Mouse (Mus musculus) ES-CJ7 (cell line): Measurements from ENCODE around the gene Col1a1.

Source experiments
- DNase-seq: peaks from one replicate; pipeline ENCODE4 v3.0.0; 2011; ENCODE audit warnings: low read depth, low spot score

Col1a1 gene

DNA sequence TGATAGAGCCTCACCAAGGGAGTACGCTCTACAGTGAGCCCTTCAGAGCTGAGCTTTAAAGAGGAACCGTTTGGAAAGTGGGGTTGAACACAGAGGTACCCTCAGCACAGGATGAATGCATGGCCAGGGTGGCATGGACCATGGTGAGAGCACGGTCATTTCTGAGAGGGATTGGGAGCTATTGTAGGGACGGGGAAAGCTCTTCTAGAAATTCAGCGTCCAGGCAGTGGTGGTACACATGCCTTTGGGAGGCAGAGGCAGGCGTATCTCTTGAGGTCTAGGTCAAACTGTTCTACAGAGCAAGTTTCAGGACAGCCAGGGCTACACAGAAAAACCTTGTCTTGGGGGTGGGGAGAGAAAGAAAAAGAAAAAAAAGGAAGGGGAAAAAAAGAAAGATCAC lies 61.0 kb downstream of the Col1a1 start:
- DNase-seq: no peak

DNA sequence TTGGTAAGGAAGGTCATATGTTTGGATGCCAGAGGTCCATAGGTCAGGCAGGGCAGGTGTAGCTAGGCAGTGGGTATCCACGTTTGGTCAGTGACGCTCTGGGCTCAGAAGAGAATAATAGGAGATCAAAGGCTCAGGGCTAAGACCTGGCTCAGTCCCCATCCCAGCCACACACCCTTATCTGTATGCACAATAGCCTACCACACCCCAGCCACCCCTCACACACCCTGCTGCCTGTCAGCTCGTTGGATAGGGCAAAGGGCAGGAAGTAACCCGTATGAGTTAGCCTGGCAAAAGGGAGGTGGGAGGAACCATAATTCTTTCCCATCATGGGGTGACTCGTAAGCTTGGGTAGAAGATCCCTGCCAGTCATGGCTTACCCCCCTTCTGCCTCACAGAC lies 61.6 kb downstream of the Col1a1 start:
- no peak for DNase-seq

DNA sequence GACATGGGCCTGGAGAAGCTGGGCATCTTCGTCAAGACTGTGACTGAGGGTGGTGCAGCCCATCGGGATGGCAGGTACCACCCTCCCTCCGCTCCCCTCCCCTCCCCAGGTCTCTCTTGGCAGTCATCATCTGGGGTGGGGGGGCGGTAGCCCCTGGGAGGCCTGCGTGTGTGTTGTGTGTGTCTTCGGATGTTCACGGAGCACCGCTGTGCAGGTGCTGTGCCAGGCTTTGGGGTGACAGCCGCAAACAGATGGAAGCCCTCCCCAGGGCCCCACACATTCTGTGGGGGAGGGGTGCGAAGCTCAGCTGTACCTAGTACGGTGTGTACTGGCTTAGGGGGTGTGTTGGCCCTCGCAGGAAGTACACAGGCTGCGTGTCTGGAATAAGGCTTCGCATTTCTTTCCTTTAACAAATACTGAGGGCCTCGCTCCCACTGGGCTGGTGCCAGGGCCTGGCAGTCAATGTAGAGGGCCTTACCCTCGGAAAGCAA lies 62.1 kb downstream of the Col1a1 start:
- no peak for DNase-seq

GRCm38 (mm10) chr11:95000128-95000527 lies 64.1 kb downstream of the Col1a1 start:
- DNase-seq: no peak

GRCm38 (mm10) chr11:95000548-95000947 lies 64.5 kb downstream of the Col1a1 start:
- DNase-seq: no peak

GRCm38 (mm10) chr11:95001058-95001457 lies 65.0 kb downstream of the Col1a1 start:
- DNase-seq: peak; percentile 86

DNA sequence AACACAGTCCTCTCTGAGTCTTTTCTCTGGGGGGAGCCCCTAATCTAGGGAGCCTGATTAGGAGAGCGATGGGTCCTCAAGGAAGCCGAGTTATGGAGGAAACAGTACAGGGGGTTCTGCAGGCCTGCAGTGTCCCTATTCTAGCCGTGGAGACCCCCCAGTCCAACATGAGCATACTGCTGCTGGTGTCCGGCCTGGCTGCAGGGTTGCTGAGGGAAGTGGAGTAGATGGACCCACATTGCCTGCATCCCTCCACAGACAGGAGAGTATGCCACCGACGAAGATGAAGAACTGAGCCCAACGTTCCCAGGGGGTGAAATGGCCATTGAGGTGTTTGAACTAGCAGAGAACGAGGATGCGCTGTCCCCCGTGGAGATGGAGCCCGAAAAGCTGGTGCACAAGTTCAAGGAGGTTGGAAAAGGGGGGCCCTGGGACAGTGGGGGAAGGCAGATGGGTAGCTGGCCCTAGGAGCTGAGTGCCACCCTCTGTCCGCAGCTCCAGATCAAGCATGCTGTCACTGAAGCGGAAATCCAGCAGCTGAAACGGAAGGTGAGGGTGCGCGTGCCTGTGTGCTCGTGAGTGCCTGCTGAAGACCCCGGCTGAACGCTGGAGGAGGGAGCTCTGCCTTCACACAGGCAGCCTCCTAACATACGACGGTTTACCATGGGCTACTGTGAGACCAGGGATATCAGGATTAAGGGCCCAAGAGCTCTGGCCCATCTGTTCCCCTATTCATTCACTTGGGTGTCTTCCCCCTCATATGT lies 65.7 kb downstream of the Col1a1 start:
- no peak for DNase-seq
